Mouse (Mus musculus) heart, adult 11 months (tissue): ENCODE results near the gene Stxbp5.
A peak's percentile ranks its signal among the peaks of the same experiment; 100 is the strongest.

ENCODE experiments used
- DNase-seq: peaks from one replicate; pipeline ENCODE4 v3.0.0; 2022

Gene Stxbp5

DNA sequence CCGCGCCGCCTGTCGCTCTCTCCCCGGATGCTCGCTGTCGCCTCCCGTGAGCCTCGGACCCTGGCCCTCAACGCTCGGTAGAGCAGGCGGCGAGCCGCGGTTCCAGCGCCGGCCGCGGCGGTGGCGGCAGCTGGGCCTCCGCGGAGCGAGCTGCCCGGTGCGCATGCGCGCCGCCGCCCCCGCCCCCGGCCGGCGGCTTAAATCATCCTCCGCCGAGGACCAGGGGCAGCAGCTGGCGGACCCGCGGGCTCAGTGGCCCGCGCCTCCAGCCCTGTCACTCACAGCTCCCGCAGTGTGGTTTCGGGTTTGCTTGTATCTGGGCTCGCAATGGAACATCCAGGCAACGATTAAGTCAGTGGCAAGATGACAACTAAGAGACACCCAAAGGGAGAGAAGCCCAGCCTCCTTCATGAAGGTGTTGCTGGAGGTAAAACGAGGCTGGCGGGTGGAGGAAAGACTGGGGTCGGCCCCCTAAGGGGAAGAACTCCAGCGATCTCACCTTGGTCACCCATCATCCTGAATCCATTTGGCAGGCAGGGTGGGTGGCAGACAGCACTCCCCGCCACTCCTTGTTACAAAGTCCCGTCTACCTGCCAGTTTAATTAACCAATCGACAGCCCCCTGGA, at the start of gene Stxbp5:
Gene Stxbp5 (minus strand): TSS at position 9 of the 626 bp plus-strand sequence.
- peak; percentile 99 for DNase-seq

DNA sequence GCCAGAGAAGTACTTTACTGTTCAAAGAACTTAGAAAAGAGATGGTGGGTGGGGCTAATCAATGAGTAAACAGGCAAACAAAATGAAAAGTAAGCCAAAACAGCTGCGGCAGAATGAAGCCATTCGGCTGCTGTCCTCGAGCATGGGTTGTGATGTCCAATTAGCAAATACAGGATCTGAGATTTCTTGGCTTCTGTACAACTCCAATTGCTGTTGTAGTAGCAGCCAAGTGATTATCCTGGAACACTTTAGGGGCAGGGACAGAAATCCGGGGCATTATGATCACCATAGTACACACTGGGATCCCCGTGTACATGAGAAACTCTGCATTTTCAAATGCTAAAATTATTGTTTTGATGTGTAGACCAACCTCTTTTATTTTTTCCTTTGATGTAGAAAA, 11.5 kb upstream of the Stxbp5 start:
- no peak for DNase-seq

DNA sequence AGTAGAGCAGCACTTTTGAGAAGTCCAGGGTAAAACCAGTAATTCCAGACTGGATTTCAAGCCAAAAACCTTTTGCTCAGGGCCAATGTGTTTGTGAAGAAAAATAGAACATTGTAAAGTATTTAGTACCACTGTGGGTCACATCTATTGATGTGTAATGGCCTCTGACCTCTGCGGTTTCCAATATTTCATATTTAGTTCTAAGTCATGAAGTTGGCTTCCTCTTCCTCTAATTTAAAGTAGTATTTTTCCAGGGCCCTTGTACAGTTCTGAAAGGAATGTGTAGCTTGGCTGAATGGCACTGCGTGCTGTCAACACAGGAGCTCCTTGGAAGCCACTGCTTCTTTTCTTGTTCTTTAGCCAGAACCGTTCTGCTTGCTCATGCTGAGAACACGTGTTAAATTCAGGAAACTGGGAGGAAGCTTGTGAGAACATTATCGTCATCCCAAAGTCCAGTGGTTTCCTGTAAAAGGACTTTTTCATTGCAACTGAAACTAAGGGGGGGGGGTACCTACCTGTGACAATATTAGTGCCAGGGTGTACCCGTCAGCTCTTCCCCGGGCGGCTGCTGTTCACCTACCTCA, 7.1 kb upstream of the Stxbp5 start:
- peak; percentile 97 for DNase-seq

DNA sequence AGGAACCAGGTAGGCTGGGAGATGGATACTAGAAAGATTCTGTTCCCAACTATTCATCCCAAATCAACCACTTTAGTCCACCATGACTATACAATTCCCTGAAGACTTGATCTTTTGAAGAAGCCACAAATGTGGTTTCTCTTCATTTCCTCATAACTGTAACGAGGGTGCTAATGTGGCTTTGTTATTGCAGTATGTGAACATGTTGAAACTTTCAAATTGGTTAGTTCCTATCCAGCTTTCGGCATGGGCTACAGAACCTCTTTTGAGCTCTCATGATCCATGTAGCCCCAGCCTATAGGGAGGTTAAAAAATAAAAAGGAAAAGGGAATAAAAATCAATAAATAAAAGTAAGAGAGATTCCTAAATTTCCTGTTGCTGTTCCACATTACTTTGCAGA, 6.6 kb upstream of the Stxbp5 start:
- no peak for DNase-seq

DNA sequence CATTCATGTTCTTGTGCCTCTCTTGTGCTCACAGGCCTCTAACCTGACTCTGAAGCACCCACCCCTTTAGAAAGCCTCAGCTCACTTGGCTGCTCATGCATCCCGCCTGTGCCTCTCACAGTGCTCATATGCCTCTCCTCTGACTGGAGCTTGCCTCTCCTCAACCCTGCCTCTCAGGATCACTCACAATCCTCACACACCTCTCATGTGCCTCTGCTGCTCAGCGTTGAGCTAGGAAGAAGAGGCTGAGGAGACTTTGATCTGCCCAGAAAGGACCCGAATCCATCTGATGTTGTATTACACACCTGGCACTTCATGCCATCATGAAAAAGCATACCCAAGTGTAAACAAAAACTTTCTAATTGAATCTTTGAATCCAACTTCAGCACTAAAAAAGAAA, 5.3 kb upstream of the Stxbp5 start:
- DNase-seq = peak; percentile 82

DNA sequence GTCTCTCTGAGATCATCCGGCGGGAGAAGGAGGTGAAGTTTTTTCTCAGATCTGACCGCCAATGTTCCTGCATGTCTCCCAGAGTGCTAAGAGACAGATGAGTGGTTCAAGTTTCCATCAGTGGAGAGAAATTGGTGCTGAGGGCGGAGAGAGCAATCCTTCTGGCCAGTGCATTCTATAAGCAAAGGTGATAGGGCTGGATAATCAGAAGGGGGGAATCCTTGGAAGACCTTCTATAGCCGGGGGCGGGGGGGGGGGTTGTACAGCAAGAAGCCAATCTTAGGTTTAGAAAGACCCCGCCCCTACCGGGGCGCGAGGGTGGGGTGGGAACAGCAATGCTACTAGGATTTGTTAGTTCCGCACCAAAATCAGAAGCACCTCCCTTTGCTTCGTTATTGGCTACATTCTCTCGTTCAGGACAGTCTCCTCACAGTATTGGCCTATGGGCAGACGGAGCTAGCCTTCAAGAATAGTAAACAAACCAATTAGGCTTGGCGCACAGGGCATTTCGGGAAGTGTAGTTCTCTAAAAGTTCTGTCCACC, 889 bp upstream of the Stxbp5 start:
- DNase-seq = peak; percentile 99

DNA sequence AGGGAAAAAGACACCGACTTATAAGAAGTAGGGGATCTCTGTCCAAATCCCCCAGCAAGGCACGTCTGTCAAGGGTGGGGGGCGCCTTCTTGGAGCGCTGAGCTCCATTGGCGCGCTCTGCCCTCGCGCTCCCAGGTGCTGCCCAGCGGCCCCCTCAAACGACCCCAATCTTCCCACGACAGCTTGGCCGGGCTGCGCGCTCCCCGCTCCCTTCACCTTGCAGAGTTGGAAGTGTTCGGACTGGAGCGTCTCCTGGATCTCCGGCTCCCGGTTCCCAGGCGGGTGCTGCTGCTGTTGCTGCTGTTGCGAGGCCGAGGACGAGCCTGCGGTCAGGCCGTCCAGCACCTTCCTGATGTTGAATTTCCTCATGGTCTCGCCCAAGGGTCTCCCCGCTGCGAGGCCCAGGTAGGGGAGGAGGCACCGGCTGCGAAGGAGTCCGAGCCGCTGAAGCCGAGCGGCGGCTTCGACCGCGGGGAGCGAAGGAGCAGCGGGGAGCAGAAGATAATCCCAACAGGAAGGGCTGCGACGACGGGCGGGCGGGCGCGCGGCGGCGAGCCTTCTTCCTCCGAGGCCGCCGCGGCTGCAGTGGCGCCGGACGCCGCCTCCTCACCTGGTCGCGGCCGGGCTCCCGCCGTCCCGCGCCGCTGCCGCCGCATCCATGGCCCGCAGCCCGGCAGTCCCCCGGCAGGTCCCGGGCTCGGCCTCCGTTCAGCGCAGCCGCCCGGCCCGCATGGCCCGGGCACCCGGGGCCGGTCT, 386 bp downstream of the Stxbp5 start:
- DNase-seq = peak; percentile 94

DNA sequence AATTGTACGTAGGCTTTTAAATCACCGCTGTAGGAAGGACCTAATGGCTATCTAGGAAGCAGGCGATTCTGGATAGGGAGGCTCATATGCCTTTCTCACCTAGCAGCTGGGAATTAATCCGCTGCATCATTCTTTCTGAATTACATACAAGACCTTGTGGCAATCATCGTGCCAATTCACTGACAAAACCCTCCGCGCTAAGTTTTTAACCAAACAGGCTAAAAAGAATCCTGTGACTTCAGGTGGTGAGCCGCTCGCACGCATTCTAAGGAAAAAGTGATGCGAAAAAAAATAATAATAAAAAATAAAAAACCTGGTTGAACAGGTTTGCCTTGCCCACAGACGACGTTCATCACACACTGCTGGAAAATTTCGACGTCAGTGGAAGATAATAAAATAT, 1.1 kb downstream of the Stxbp5 start:
- peak; percentile 74 for DNase-seq

DNA sequence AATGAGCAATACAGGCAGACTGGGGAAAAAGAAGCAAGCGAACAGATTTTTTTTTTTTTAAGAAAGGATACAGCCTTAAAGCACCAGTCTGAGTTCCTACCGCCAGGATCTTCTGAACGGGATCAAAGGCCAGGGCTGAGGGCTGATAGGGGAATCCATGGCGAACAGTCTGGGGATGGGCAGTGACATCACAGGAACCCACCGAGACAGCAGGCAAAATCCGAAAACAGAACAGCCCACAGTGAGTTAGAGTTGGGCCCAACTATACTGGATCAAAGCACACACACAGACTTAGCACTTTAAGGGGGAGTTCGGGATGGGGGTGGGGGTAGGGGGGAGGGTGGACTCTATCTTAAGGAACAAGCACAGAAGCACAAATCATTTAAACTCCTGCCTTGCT, 1.8 kb downstream of the Stxbp5 start:
- DNase-seq = peak; percentile 85

DNA sequence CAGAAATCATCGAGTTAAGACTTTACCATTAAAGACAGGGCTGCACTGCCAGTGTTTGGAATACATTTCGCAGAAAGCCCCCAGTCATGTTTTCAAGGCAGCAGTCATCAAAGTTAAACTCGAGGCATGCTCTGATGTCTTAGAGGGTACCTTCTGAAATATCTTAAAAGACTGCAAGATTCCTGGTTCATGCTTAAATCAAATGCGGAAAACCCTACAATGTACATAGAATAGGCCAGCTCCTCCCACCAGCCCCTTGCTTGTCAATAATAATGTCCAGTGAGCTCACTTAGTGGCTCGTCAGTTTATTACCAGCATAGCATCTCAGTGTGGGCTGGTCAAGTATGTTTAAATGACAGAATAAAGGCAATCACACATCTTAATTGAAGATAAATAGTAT, 3.0 kb downstream of the Stxbp5 start:
- DNase-seq = peak; percentile 67

DNA sequence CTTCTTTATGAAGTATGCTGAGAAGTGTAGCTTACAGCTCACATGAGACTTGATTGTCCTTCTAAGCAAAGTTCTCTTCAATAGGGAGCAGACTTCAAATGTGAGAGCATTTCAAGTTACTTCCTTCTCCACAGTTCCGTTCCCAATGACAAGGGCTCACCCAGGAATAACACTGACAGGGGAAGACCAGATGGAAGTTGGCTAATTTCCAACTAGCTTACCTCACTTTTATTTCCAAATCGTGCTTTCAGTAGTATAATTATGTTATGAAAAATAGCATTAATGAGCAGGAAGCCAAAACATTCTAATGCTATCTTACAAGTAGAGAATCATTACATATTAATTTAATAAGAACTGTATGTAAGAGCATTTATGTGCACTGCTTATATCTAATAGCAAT, 7.3 kb downstream of the Stxbp5 start:
- no peak for DNase-seq

DNA sequence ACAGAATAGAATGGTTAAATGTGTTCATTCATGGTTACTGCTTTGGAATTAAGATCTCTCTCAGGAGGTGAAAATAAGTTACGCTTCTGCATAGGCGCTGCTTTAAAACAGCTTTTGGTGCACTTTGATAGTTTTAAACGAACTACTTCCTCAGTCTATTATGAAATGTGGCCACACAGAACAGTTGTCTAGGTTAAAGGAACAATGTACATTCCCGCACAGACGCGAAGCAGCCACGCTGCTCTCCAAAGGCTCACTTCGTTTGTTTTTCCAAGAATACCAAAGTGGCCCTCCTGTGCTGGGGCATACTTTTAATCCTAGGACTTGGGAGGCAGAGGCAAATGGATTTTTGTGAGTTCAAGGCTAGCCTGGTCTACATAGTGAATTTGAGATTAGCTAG, 11.2 kb downstream of the Stxbp5 start:
- DNase-seq = peak; percentile 82

DNA sequence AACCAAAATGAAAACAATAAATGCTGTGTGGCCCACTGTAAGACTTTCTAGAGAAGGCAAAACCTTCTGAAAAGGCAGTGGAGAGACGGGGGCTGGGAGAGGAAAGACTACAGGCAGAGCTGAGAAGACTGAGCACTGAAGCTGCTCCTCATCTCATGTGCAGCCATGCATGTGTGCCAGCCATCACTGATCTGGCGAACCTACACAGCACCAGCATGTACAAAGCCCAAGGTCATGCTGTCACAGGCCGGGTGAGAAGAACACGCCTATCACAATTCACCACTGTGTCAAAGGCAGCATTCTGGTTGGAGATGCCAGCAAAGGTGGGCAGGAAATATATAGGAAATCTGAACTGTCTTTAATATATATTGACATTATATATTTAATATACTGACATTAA, 12.2 kb downstream of the Stxbp5 start:
- no peak for DNase-seq

DNA sequence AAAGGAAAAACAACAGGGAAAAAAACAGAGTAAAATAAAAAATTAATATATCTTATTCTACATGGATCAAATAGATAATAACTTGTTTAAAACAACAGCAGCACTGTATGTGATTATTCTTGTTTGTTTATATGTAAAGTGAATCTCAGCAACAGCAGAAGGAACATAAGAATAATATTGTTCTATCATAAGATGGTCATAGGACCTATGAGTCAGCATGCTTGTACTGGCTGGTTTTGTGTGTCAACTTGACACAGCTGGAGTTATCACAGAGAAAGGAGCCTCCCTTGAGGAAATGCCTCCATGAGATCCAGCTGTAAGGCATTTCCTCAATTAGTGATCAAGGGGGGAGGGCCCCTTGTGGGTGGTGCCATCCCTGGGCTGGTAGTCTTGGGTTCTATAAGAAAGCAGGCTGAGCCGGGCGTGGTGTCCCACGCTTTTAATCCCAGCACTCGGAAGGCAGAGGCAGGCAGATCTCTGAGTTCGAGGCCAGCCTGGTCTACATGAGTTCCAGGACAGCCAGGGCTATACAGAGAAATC, 19.0 kb downstream of the Stxbp5 start:
- DNase-seq = peak; percentile 95

DNA sequence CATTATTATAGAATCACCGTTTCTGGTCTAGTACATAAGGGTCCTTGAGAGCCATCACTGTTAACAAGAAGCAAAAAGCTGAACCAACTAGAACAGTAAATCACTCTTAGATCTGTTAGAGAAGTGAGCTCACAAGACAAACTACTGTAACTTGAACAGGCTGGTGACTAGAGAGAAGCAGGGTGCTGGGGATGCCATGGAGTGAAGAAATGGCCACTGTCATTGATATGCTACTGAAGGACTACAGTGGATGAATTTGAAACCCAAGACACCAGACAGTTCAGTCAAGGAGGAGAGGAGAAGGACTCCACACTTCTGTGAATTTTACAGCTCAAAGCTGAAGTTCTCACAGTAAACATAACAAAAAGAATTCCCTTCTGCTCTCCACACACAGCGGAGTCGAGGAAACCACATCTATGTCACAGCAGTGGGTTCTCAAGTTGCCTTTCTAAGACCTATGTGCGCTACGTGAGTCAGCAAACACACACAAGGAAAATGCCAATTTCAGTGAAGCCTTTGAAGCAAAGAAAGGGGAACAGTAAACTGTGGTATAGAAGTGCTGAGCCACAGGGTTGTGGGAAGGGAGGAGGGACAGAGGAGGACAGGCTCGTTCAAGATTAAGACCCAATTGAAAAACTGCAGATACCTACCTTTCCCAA, 20.7 kb downstream of the Stxbp5 start:
- peak; percentile 85 for DNase-seq

DNA sequence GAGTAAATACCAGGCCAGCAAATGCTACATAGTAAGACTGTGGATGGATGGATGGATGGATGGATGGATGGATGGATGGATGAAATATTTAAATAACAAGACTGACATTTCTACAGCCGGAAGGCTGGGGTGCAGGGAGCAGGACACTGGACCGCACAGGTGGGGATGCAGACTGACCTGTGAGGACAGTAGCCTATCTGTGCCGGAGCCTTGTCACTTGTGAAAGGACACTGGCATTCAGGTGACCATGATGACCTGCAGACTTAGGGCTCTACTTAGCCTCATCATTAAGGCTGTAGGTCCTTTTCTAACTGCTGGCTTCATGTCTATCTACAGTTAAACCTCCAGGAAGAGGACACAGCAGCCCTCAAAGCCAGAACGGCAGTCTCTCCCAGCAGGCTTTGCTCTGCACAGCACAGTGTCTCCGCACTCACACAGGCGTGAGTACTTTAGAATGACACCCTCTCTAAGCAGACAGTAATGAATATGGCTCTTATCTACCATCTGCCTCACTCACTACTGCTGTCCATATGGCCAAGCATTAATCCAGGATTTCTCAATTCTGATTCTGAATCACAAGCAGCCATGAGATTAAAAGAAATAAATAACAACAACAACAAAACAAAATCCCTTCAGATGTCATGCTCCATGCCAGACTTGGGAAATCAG, 21.9 kb downstream of the Stxbp5 start:
- DNase-seq = peak; percentile 71

DNA sequence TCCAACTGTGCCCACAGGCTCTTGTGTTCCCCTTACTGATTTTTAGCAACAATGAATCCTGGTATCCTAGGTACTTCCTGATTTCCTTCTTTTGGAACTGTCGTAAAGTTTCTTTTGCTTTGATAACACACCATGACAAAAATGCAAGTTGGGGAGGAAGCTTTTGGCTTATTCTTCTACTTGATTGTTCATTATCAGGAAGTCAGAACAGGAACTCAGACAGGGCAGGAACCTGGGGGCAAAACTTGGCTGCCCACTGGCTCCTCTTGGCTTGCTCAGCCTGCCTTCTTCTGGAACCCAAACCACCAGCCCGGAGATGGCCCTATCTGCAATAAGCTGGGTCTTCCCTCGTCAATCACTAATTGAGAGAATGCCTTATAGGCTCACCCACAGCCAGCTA, 25.0 kb downstream of the Stxbp5 start:
- peak; percentile 81 for DNase-seq

DNA sequence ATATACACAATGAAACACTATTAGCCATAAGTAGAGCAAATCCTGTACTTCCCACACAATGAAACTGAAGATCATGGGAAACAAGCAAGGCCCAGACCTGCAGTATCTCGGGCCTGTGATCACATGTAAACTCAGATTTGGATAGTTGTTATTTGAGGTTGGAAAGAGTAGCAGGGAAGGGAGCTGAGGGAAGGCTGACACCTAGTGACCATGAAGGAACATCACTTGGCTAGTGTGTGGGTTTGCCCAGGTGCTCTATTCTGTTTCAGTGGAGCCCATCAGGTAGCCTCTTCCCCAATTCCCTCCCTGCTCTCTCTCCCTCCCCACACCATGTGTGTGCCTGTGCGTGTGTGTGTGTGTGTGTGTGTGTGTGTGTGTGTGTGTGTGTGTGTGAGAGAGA, 28.7 kb downstream of the Stxbp5 start:
- no peak for DNase-seq

DNA sequence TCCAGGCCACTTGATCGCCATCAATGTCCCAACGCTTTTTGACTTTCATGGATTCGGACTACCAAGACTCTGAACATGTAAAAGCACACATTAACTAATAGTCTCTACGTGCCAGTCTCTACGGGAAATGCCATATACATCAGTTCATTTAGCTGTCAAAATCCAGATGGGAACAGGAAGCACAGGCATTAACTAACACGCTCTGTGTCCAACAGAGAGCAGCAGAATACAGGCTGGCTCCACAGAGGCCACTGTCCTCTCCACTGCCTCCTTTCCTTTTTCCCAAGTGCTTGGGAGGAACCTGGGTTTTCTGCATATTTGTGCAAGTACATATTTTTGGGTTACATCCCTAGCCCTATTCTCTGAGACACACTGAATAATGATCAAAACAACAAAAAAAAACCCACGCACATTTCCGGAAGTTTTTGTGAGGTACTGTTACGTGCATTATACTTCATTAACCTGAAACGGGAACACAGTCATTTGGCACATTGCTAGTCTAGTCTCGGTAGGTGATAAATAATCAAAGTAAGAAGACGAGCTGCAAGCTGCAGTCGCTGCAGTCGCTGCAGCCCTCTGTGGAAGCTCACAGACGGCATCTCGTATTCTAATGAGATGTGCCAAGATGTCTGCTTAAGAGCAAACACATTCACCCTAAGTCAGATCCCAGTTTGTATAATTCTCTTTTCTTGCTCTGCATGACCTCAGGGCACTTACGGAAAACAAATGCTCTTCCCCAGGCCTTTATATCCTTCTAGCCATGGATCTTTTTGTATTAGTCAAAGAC, 33.9 kb downstream of the Stxbp5 start:
- DNase-seq = peak; percentile 89

DNA sequence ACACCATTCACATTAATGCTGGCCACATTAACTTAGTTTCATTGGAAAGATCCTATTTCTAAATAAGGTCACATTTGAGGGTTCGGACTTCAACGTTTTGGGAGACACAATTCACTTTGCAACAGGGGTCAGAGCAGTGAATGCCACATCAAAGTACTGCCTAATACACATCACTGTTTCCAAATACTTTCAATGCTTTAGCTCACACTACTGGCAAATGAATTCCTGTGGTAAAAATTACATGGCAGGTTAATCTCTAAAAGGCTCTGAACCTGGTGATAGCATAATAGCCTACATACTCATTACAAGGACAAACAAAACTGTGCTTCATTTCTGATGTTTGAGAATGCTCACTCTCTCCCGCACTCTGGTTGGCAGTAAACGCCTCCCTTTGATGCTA, 40.9 kb downstream of the Stxbp5 start:
- no peak for DNase-seq

DNA sequence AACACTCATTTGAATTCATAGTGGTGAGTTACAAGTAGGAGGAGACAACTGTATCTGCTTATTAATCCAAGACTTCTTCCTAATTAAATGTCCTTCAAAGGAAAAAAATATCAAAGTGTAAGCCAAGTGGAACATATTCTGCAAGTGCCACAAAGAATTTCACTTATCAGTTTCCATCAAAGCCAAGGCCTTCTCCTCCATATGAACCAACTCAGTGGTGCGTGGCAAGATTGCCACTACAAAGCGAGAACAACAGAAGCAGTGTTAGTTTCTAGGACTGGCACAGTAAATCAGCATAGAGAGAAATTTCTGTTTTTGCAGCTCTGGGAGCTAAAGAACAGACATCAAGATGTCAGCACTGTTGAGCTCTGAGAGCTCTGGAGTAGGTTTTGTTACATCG, 41.4 kb downstream of the Stxbp5 start:
- DNase-seq = no peak

DNA sequence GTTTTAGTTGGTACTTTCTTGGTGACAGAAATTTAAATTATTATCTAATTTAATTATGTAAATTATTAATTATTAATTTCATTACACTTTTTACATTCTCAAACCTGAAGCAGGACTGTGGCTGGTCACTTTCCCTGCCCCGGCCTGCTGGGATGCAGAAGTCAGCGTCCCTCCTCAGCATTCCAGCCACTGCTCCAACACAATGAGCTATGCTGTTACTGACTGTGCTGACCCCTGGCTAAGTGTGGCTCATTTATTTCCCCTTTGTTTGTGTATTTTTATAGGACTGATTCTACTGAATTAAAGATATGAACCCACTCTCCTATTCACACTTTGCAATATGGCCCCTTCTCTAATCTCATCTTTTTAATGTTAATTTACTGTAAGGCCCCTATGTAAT, 43.0 kb downstream of the Stxbp5 start:
- DNase-seq = no peak
